Mouse (Mus musculus): Measurements from ENCODE around the gene Trim32. TPM values are rescaled to one million over a fixed set of nuclear protein-coding genes. Genes with fewer than 3 reads are reported as not detected.
A peak's percentile ranks its signal among the peaks of the same experiment; 100 is the strongest.

Gene Trim32
- polyA plus RNA-seq, 1 experiment = 9.2 TPM

GRCm38 (mm10) chr4:65610329-65610728, 5.5 kb downstream of the Trim32 start:
- TF ChIP-seq CTCF (IDR thresholded peaks at IDR 0.05; ENCODE audit: low read depth, low read length) = no peak
- no peak for TF ChIP-seq POLR2A (IDR thresholded peaks at IDR 0.05; ENCODE audit: borderline replicate concordance, low read depth, low read length)
- no peak overlapping the region for H3K27ac ChIP-seq (ENCODE audit: insufficient read depth, low read depth, low read length)
- peaks cover 4% of the 10 kb centered on the region; the same call in 1 of the 2 replicates for H3K4me1 ChIP-seq (ENCODE audit: control insufficient read depth, insufficient read depth, low read length)
- no peak overlapping the region for H3K4me3 ChIP-seq (ENCODE audit: insufficient read depth, low read length)

- no peak overlapping the region for H3K4me3 ChIP-seq (ENCODE audit: insufficient read depth, low read length)
- H3K4me1 ChIP-seq (ENCODE audit: control insufficient read depth, insufficient read depth, low read length) = peaks cover 4% of the 10 kb centered on the region; the same call in 1 of the 2 replicates
- no peak for TF ChIP-seq CTCF (IDR thresholded peaks at IDR 0.05; ENCODE audit: low read depth, low read length)
- TF ChIP-seq POLR2A (IDR thresholded peaks at IDR 0.05; ENCODE audit: borderline replicate concordance, low read depth, low read length) = no peak
- H3K27ac ChIP-seq (ENCODE audit: insufficient read depth, low read depth, low read length) = no peak overlapping the region
Observed at GRCm38 (mm10) chr4:65610896-65611295, 6.1 kb downstream of the Trim32 start.

GRCm38 (mm10) chr4:65613135-65613534, 8.3 kb downstream of the Trim32 start:
- no peak overlapping the region for H3K27ac ChIP-seq (ENCODE audit: insufficient read depth, low read depth, low read length)
- no peak overlapping the region for H3K4me3 ChIP-seq (ENCODE audit: insufficient read depth, low read length)
- no peaks in the 10 kb centered on the region for H3K4me1 ChIP-seq (ENCODE audit: control insufficient read depth, insufficient read depth, low read length)
- no peak for TF ChIP-seq POLR2A (IDR thresholded peaks at IDR 0.05; ENCODE audit: borderline replicate concordance, low read depth, low read length)
- TF ChIP-seq CTCF (IDR thresholded peaks at IDR 0.05; ENCODE audit: low read depth, low read length) = no peak

- H3K4me3 ChIP-seq (ENCODE audit: insufficient read depth, low read length) = no peak overlapping the region
- TF ChIP-seq POLR2A (IDR thresholded peaks at IDR 0.05; ENCODE audit: borderline replicate concordance, low read depth, low read length) (no peak), CTCF (IDR thresholded peaks at IDR 0.05; ENCODE audit: low read depth, low read length) (no peak)
- H3K27ac ChIP-seq (ENCODE audit: insufficient read depth, low read depth, low read length) = no peak overlapping the region
- H3K4me1 ChIP-seq (ENCODE audit: control insufficient read depth, insufficient read depth, low read length) = 0 out of 2 replicates have a peak, but pooled peaks cover 4% of the 10 kb centered on the region
Observed at GRCm38 (mm10) chr4:65620125-65620524, 15.3 kb downstream of the Trim32 start.

- no peak for TF ChIP-seq POLR2A (IDR thresholded peaks at IDR 0.05; ENCODE audit: borderline replicate concordance, low read depth, low read length)
- no peak for TF ChIP-seq CTCF (IDR thresholded peaks at IDR 0.05; ENCODE audit: low read depth, low read length)
- Histone ChIP-seq H3K27ac (ENCODE audit: insufficient read depth, low read depth, low read length) (no peak overlapping the region), H3K4me3 (ENCODE audit: insufficient read depth, low read length) (no peak overlapping the region), H3K4me1 (ENCODE audit: control insufficient read depth, insufficient read depth, low read length) (0 out of 2 replicates have a peak, but pooled peaks cover 2% of the 10 kb centered on the region)
Observed at GRCm38 (mm10) chr4:65638231-65638630, 33.4 kb downstream of the Trim32 start.

- Histone ChIP-seq H3K27ac (ENCODE audit: insufficient read depth, low read depth, low read length) (no peak overlapping the region), H3K4me3 (ENCODE audit: insufficient read depth, low read length) (no peak overlapping the region), H3K4me1 (ENCODE audit: control insufficient read depth, insufficient read depth, low read length) (no peaks in the 10 kb centered on the region)
- no peak for TF ChIP-seq POLR2A (IDR thresholded peaks at IDR 0.05; ENCODE audit: borderline replicate concordance, low read depth, low read length)
- TF ChIP-seq CTCF (IDR thresholded peaks at IDR 0.05; ENCODE audit: low read depth, low read length) = no peak
Observed at GRCm38 (mm10) chr4:65642611-65643010, 37.8 kb downstream of the Trim32 start.

- Histone ChIP-seq H3K4me1 (ENCODE audit: control insufficient read depth, insufficient read depth, low read length) (no peaks in the 10 kb centered on the region), H3K27ac (ENCODE audit: insufficient read depth, low read depth, low read length) (no peak overlapping the region), H3K4me3 (ENCODE audit: insufficient read depth, low read length) (no peak overlapping the region)
- TF ChIP-seq CTCF (IDR thresholded peaks at IDR 0.05; ENCODE audit: low read depth, low read length) (peak; percentile 80), POLR2A (IDR thresholded peaks at IDR 0.05; ENCODE audit: borderline replicate concordance, low read depth, low read length) (no peak)
Observed at GRCm38 (mm10) chr4:65654723-65655122, 49.9 kb downstream of the Trim32 start.

- H3K27ac ChIP-seq (ENCODE audit: insufficient read depth, low read depth, low read length) = no peak overlapping the region
- H3K4me3 ChIP-seq (ENCODE audit: insufficient read depth, low read length) = no peak overlapping the region
- TF ChIP-seq POLR2A (IDR thresholded peaks at IDR 0.05; ENCODE audit: borderline replicate concordance, low read depth, low read length) (no peak), CTCF (IDR thresholded peaks at IDR 0.05; ENCODE audit: low read depth, low read length) (no peak)
- H3K4me1 ChIP-seq (ENCODE audit: control insufficient read depth, insufficient read depth, low read length) = no peaks in the 10 kb centered on the region
Observed at GRCm38 (mm10) chr4:65663176-65663575, 58.4 kb downstream of the Trim32 start.
